Mouse (Mus musculus): ENCODE results near the gene Baz2a.
"Not testable (repeated sequence)": the region's sequence is repeated elsewhere in the genome, so short reads cannot be mapped to it uniquely, and the experiment has no call there.

Gene Baz2a

GRCm38 (mm10) chr10:128111227-128111626 is 19.9 kb downstream of the Baz2a start:
- DNase-seq (ENCODE audit: low read depth in 2 of 2, low spot score in 2 of 2): no peak

GRCm38 (mm10) chr10:128123833-128124232 is 32.5 kb downstream of the Baz2a start:
- DNase-seq (ENCODE audit: low read depth in 2 of 2, low spot score in 2 of 2): no peak

GRCm38 (mm10) chr10:128124831-128125230 is 33.5 kb downstream of the Baz2a start:
- no peak for DNase-seq (ENCODE audit: low read depth in 2 of 2, low spot score in 2 of 2)

GRCm38 (mm10) chr10:128125951-128126350 is 34.6 kb downstream of the Baz2a start:
- no peak for DNase-seq (ENCODE audit: low read depth in 2 of 2, low spot score in 2 of 2)

- no peak for DNase-seq (ENCODE audit: low read depth in 2 of 2, low spot score in 2 of 2)
Measured at GRCm38 (mm10) chr10:128127497-128127896, 36.1 kb downstream of the Baz2a start.

GRCm38 (mm10) chr10:128128143-128128542 is 36.8 kb downstream of the Baz2a start:
- no peak for DNase-seq (ENCODE audit: low read depth in 2 of 2, low spot score in 2 of 2)

GRCm38 (mm10) chr10:128131297-128131696 is 39.9 kb downstream of the Baz2a start:
- no peak for DNase-seq (ENCODE audit: low read depth in 2 of 2, low spot score in 2 of 2)

- DNase-seq (ENCODE audit: low read depth in 2 of 2, low spot score in 2 of 2): no peak
Measured at GRCm38 (mm10) chr10:128131812-128132211, 40.4 kb downstream of the Baz2a start.

GRCm38 (mm10) chr10:128133650-128134332 is 42.4 kb downstream of the Baz2a start:
- no peak for DNase-seq (ENCODE audit: low read depth in 2 of 2, low spot score in 2 of 2)

GRCm38 (mm10) chr10:128135374-128135773 is 44.0 kb downstream of the Baz2a start:
- peak in 1 of 2 experiments; percentile 25 for DNase-seq (ENCODE audit: low read depth in 2 of 2, low spot score in 2 of 2)

- DNase-seq (ENCODE audit: low read depth in 2 of 2, low spot score in 2 of 2): peak; percentile 57 to 73
Measured at GRCm38 (mm10) chr10:128140236-128140952, 49.0 kb downstream of the Baz2a start.

- DNase-seq (ENCODE audit: low read depth in 2 of 2, low spot score in 2 of 2): no peak
Measured at GRCm38 (mm10) chr10:128142165-128142564, 50.8 kb downstream of the Baz2a start.

GRCm38 (mm10) chr10:128143659-128144058 is 52.3 kb downstream of the Baz2a start:
- DNase-seq (ENCODE audit: low read depth in 2 of 2, low spot score in 2 of 2): no peak

- no peak for DNase-seq (ENCODE audit: low read depth in 2 of 2, low spot score in 2 of 2)
Measured at GRCm38 (mm10) chr10:128144961-128145360, 53.6 kb downstream of the Baz2a start.

- DNase-seq (ENCODE audit: low read depth in 2 of 2, low spot score in 2 of 2): no peak
Measured at GRCm38 (mm10) chr10:128148789-128149365, 57.5 kb downstream of the Baz2a start.

- no peak for DNase-seq (ENCODE audit: low read depth in 2 of 2, low spot score in 2 of 2)
Measured at GRCm38 (mm10) chr10:128149592-128149991, 58.2 kb downstream of the Baz2a start.

GRCm38 (mm10) chr10:128150941-128151340 is 59.6 kb downstream of the Baz2a start:
- no peak for DNase-seq (ENCODE audit: low read depth in 2 of 2, low spot score in 2 of 2)

- no peak for DNase-seq (ENCODE audit: low read depth in 2 of 2, low spot score in 2 of 2)
Measured at GRCm38 (mm10) chr10:128153978-128154377, 62.6 kb downstream of the Baz2a start.

GRCm38 (mm10) chr10:128165726-128166125 is 74.3 kb downstream of the Baz2a start:
- DNase-seq (ENCODE audit: low read depth in 2 of 2, low spot score in 2 of 2): not testable (repeated sequence)

- no peak for DNase-seq (ENCODE audit: low read depth in 2 of 2, low spot score in 2 of 2)
Measured at GRCm38 (mm10) chr10:128167091-128167490, 75.7 kb downstream of the Baz2a start.

GRCm38 (mm10) chr10:128171348-128171747 is 80.0 kb downstream of the Baz2a start:
- not testable (repeated sequence) for DNase-seq (ENCODE audit: low read depth in 2 of 2, low spot score in 2 of 2)

GRCm38 (mm10) chr10:128175302-128175701 is 83.9 kb downstream of the Baz2a start:
- DNase-seq (ENCODE audit: low read depth in 2 of 2, low spot score in 2 of 2): no peak

Measured in CD8-positive naive resting alpha-beta T cell, adult 2 months (primary cell).